24 mouse cellular contexts compared by ENCODE assay signal in genomic region chr7:122229306-122229705, GRCm38 (mm10). TPM values are rescaled to one million over a fixed set of nuclear protein-coding genes. Genes with fewer than 3 reads are reported as not detected.
"Had no signal": no experiment of that assay in that cellular context is flagged by ENCODE, and none has a peak within 500 bp of the region (broad histone marks: within the 10 kb centered on the region; RNA-seq: fewer than 3 reads in every experiment).

No protein-coding gene starts in this region.

- DNase-seq: cerebellum, postnatal 10 days; cerebellum, postnatal 14 days; cerebellum, postnatal 25 days; cerebellum, postnatal 36 days; embryo, embryonic 11 days; forebrain, postnatal 0 days; gastrocnemius, adult 2 months; gastrocnemius, postnatal 10 days; gastrocnemius, postnatal 14 days; gastrocnemius, postnatal 25 days; gastrocnemius, postnatal 36 days; heart, adult 11 months; heart, adult 18-20 months; heart, adult 2 months had no signal

- ATAC-seq: forebrain, embryonic 13.5 days; forebrain, embryonic 14.5 days; forebrain, embryonic 15.5 days; forebrain, embryonic 16.5 days; forebrain, postnatal 0 days had no signal

RNA-seq across cellular contexts. Expression of gene Chp2, which starts 10.0 kb away (rescaled TPM):
- total RNA-seq: common myeloid progenitor, adult 5-6 weeks had no signal

RNA-seq across cellular contexts. Expression of gene Ern2, which starts 43.3 kb away (rescaled TPM):
- total RNA-seq: common myeloid progenitor, adult 5-6 weeks; gastrocnemius, adult 18-20 months; gastrocnemius, adult 2 months; gastrocnemius, adult 8-10 months; gastrocnemius, postnatal 10 days; gastrocnemius, postnatal 14 days; gastrocnemius, postnatal 25 days; gastrocnemius, postnatal 36 days; gastrocnemius, postnatal 4 days; granulocyte monocyte progenitor cell, adult 5-6 weeks; heart, adult 18-20 months; heart, adult 2 months; heart, adult 8-10 months had no signal
